Mouse (Mus musculus) liver, postnatal 0 days (tissue): Measurements from ENCODE around the gene Foxd2. TPM values are rescaled to one million over a fixed set of nuclear protein-coding genes. Genes with fewer than 3 reads are reported as not detected.

ENCODE experiments used
- ATAC-seq: fragments of 200-750 bp; cut with Nextera tagmentation; 2 replicates; pipeline ENCODE4 v1.8.0; 2017; ENCODE audit warnings: mild to moderate bottlenecking, moderate library complexity
- DNase-seq: peaks from one replicate; pipeline ENCODE4 v3.0.0-alpha.2; 2016
- H3K27ac ChIP-seq: fragments of 300-500 bp; sonication (generic); 2 replicates; pipeline ENCODE4 v1.5.1; 2014; ENCODE audit warnings: antibody characterized with exemption, moderate library complexity, mild to moderate bottlenecking, low read depth
- H3K27me3 ChIP-seq: fragments of 300-500 bp; sonication (generic); 2 replicates; pipeline ENCODE4 v1.6.1; 2014; ENCODE audit warnings: low read length, control low read depth, mixed read lengths; ENCODE audit not compliant: insufficient read depth
- H3K36me3 ChIP-seq: fragments of 300-500 bp; sonication (generic); replicated peaks from 2 replicates; pipeline ENCODE4 v1.6.1; 2014; ENCODE audit warnings: mild to moderate bottlenecking, control low read depth, low read length, moderate library complexity, mixed read lengths; ENCODE audit not compliant: insufficient read depth
- H3K4me1 ChIP-seq: fragments of 300-500 bp; sonication (generic); 2 replicates; pipeline ENCODE4 v1.6.1; 2014; ENCODE audit warnings: antibody characterized with exemption, mild to moderate bottlenecking, control low read depth; ENCODE audit not compliant: insufficient read depth
- H3K4me2 ChIP-seq: fragments of 300-500 bp; sonication (generic); 2 replicates; pipeline ENCODE4 v1.6.1; 2014; ENCODE audit warnings: low read depth, mild to moderate bottlenecking, low read length, moderate library complexity, mixed read lengths
- H3K4me3 ChIP-seq: fragments of 300-500 bp; sonication (generic); 2 replicates; pipeline ENCODE4 v1.5.1; 2014; ENCODE audit warnings: low read depth, low read length
- H3K9ac ChIP-seq: fragments of 300-500 bp; sonication (generic); replicated peaks from 2 replicates; pipeline ENCODE4 v1.6.1; 2014; ENCODE audit warnings: mild to moderate bottlenecking, moderate library complexity
- H3K9me3 ChIP-seq: fragments of 300-500 bp; sonication (generic); 2 replicates; pipeline ENCODE4 v1.6.1; 2016; ENCODE audit warnings: mild to moderate bottlenecking, control low read depth, low read length, mixed read lengths
- CTCF ChIP-seq: sonication (generic); IDR thresholded peaks from 2 replicates; pipeline ENCODE4 v1.5.1; 2016; ENCODE audit warnings: antibody characterized with exemption, low read depth
- EP300 ChIP-seq: IDR thresholded peaks from 2 replicates; pipeline ENCODE4 v1.6.1; 2016; ENCODE audit warnings: antibody characterized with exemption, low read depth, mild to moderate bottlenecking
- WGBS: fragments of 180-500 bp; shearing (Covaris S2); extraction: QIAGEN DNeasy Blood & Tissue Kit; methylation state at CpG from one replicate; pipeline ENCODE4 v1.1.7; 2014; ENCODE audit not compliant: insufficient replicate concordance; 5-methylcytosine and 5-hydroxymethylcytosine counted together
- polyA plus RNA-seq: library from polyadenylated mRNA; unstranded; fragments of >200 nt; fragmentation: Nextera tagmentation; extraction: Ambion mirVana; gene quantifications from 2 replicates; pipeline ENCODE4 v1.2.1, GENCODE M21; 2015

Gene Foxd2
- polyA plus RNA-seq, 1 experiment from 2014 or later: not detected

GRCm38 (mm10) chr4:114876441-114876972 lies 32.2 kb downstream of the Foxd2 start:
- no peaks in the 10 kb centered on the region for H3K9me3 ChIP-seq
- H3K4me3 ChIP-seq: no peak overlapping the region
- no peak overlapping the region for H3K9ac ChIP-seq
- WGBS: 41% methylated on average over 8 of the region's 8 CpGs
- DNase-seq (no peak), ATAC-seq (no peak)
- 0 out of 2 replicates have a peak, but pooled peaks cover 6% of the 10 kb centered on the region for H3K27me3 ChIP-seq
- no peak overlapping the region for H3K27ac ChIP-seq
- no peaks in the 10 kb centered on the region for H3K36me3 ChIP-seq
- TF ChIP-seq EP300 (no peak), CTCF (no peak)
- no peak overlapping the region for H3K4me2 ChIP-seq
- no peaks in the 10 kb centered on the region for H3K4me1 ChIP-seq

GRCm38 (mm10) chr4:114869765-114870490 lies 38.7 kb downstream of the Foxd2 start:
- 51% methylated on average over 11 of the region's 11 CpGs for WGBS
- DNase-seq (peak; percentile 68), ATAC-seq (peak; percentile 99)
- Histone ChIP-seq H3K4me3 (no peak overlapping the region), H3K4me1 (peaks cover 13% of the 10 kb centered on the region), H3K27ac (peak overlapping the region; percentile 22; the same call in 1 of the 2 replicates), H3K4me2 (no peak overlapping the region), H3K9ac (no peak overlapping the region), H3K9me3 (no peaks in the 10 kb centered on the region), H3K36me3 (no peaks in the 10 kb centered on the region), H3K27me3 (0 out of 2 replicates have a peak, but pooled peaks cover 6% of the 10 kb centered on the region)
- TF ChIP-seq EP300 (peak; percentile 39; the same call in 1 of the 2 replicates), CTCF (no peak)

- WGBS: 69% methylated on average over 5 of the region's 5 CpGs
- H3K27ac ChIP-seq: no peak overlapping the region
- TF ChIP-seq CTCF (no peak), EP300 (no peak)
These were observed 45.5 kb downstream of the Foxd2 start for GRCm38 (mm10) chr4:114863166-114863565.

GRCm38 (mm10) chr4:114858426-114858825 lies 50.2 kb downstream of the Foxd2 start:
- no peak for DNase-seq
- Histone ChIP-seq H3K4me2 (no peak overlapping the region), H3K27ac (no peak overlapping the region), H3K9me3 (no peaks in the 10 kb centered on the region), H3K27me3 (no peaks in the 10 kb centered on the region), H3K36me3 (no peaks in the 10 kb centered on the region), H3K9ac (no peak overlapping the region), H3K4me3 (no peak overlapping the region), H3K4me1 (no peaks in the 10 kb centered on the region)
- 45% methylated on average over 5 of the region's 5 CpGs for WGBS
- TF ChIP-seq EP300: no peak
- TF ChIP-seq CTCF: no peak
- ATAC-seq: no peak

More at GRCm38 (mm10) chr4:114863166-114863565, 45.5 kb downstream of the Foxd2 start:
- DNase-seq (no peak), ATAC-seq (no peak)
- Histone ChIP-seq H3K4me3 (no peak overlapping the region), H3K9ac (no peak overlapping the region), H3K4me2 (no peak overlapping the region), H3K27me3 (no peaks in the 10 kb centered on the region), H3K9me3 (no peaks in the 10 kb centered on the region), H3K4me1 (no peaks in the 10 kb centered on the region), H3K36me3 (no peaks in the 10 kb centered on the region)

Other genes with a start within 250 kb of the Foxd2 start
- gene Gm12830, start 87.2 kb downstream of the Foxd2 start, polyA plus RNA-seq: not detected in 2 replicates
- not detected in 2 replicates for gene Foxe3, start 17.1 kb upstream of the Foxd2 start, polyA plus RNA-seq
- 59.9 and 67.8 TPM in 2 replicates for gene Cmpk1, start 78.4 kb upstream of the Foxd2 start, polyA plus RNA-seq
- 3.3 and 3.4 TPM in 2 replicates for gene Stil, start 91.3 kb upstream of the Foxd2 start, polyA plus RNA-seq
- 8.3 and 8.9 TPM in 2 replicates for gene Tal1, start 147.6 kb upstream of the Foxd2 start, polyA plus RNA-seq
- gene Pdzk1ip1, start 179.8 kb upstream of the Foxd2 start, polyA plus RNA-seq: 18.6 and 22.2 TPM in 2 replicates
- gene Cyp4x1, start 225.4 kb upstream of the Foxd2 start, polyA plus RNA-seq: 0.04 and 0.06 TPM in 2 replicates